Mouse (Mus musculus) gastrocnemius, postnatal 4 days (tissue): Measurements from ENCODE around the gene Slc52a3. TPM values are rescaled to one million over a fixed set of nuclear protein-coding genes. Genes with fewer than 3 reads are reported as not detected.

Source experiments
- DNase-seq, 2 experiments: peaks; one replicate each; pipeline ENCODE4 v3.0.0; 2021 to 2022; ENCODE audit warnings: low spot score in 2 of 2, mixed read lengths in 2 of 2
- total RNA-seq, 2 experiments: library from RNA; stranded (reverse); gene quantifications; 2 replicates each; pipeline ENCODE4 v1.2.3; 2021

Gene Slc52a3
- total RNA-seq, 2 experiments from 2014 or later = 1.3 to 1.6 TPM

DNA sequence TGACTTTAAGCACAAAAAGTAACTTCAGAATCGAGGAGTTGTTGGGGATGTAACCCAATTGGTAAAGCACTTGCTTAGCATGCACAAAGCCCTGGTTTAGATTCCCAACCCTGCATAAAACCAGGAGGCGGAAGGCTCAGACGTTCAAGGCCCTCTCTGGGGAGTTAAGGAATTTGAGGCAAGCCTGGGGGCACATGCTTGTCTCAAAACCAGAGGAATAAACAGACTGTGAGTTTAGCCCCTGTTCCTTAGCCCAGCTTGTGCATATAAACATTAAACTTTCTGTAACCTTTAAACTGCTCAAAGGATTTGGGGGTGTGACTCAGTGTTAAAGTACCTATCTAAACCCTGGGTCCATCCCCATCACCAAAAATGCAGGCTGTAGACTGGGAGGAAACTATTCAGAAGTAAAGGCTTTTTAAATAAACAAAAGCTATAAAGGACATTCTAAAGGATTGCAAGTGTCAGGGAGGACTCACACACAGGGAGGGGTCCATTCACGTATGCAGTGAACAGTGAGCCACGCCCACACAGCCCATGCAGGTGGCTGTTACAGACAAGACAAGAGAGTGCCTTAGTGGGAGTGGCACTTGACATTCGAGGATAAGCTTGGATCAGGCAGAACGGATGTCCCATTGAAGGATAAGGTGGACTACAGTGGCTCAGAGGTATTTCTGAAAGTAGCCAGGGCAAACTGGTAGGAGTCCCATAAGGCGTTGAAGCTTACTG is 1.6 kb downstream of the Slc52a3 start:
- DNase-seq = no peak

DNA sequence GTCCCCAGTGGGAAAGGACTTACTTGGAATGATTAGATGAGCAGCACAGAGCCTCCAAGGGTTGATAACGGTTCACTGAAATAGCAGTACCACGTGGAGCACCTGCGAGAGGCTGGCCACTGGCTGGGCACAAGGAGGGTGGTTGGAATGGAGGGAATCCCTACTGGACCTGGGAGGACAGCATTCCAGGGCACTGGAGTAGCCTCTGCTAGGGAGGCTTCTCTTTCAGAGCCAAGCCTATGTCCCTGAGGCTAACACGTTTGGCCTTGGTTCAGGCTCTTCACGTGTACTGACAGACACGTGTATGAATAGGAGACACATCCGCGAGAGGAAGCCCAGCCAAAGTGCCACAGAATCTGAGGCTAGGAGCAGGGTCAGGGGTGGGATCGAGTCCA is 2.2 kb downstream of the Slc52a3 start:
- DNase-seq = no peak

DNA sequence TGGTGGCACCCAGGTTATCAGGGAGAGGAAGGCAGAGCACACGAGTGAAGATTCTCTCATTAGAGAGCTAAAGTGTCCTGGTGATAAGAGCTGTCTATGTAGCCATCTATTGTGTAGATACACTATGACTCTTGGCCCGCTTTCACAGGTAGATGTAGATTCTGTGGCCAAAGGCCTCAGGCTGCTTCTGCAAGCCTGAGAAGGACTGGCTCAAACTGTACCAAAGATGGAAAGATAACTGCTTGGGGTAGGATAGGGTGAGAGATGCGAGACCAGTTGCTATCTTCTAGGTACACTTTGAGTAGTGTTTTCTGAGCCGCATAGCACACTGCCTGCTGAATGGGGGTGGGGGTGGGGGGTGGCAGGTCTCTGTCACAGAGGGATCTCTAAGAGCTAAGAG is 2.6 kb downstream of the Slc52a3 start:
- DNase-seq = no peak

DNA sequence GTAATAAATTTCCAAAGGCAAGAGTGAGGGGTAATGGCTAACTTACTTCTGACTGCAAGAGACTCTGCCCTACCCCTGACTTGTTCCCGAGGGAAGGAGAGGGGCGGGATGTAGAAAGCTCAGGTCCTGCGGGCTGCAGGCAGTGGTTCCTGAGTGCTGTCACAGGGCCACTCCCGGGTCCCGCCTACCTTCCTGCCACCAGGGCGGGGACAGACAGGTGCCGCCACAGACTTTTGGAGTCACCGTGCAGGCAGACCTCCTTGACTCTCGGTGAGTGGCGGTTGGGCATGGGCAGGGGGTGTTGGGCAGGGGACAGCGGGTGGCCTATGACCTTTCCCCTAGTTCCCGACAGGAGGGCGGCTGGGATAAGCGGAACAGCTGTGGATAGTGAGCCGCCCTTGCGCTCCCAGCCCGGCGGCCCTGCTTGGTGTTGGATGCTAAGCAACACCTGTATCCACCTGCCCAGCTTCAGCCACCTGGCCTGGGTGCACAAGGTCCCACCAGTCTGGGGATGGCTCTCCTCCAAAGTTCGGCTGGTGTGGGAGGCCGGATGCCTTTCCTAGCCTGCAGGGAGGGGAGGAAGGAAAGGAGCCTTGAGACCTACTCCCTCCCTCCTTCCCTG is 3.5 kb downstream of the Slc52a3 start:
- no peak for DNase-seq

DNA sequence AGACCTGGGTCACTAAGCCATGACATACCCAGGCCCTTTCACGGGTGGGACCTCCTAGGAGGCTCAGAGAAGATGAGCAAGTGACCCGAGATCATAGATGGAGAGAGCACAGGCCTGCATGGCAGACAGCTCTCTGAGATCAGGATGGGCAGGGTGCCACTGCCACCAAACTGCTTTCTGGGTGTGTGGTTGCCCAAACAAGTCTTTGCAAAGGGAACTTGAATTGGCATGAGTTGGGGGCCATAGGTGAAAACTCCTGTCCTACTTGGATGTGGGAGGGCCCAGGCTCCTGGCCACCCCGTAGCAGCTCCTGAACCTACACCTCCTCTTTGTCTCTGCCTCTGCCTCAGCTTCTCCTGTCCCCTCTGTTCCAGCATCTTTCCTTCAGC is 4.0 kb downstream of the Slc52a3 start:
- no peak for DNase-seq

DNA sequence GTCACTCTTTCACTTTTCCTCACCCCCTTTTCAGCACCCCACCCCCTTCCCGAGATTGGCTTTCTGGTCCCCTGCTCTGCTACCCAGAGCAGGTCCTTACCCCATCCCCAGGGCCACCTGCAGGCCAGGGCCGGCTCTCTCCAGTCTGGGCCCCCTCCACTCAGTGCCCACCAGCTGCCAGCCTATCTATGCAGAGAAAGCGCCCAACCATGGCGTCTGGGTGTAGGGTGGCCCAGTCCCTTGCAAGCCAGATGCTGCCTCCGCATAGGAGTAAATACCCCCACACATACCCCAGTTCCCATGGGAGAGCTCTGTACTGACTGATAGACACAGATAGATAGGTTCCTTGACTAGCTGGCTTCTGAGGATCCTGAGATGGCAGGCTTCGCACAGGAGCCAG is 4.4 kb downstream of the Slc52a3 start:
- DNase-seq = no peak

DNA sequence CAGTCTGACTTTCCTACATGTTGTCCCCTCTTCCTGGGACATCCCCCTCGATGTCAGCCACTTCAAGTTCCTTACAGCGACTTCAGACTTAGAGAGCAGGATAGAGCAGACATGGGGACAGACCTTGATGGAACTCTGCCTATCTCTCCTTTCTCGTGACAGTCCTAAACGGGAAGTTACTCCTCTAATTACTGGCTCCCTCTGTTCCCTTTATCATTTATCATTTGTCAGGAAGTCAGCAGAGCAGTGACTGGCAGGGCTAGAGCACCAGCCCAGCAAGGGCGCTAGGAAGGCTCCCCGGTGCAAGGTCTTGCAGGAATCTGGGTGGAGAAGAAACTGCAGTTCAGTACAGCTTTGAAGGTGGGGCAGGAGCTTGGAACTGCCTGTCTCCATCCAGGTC is 6.2 kb downstream of the Slc52a3 start:
- no peak for DNase-seq

DNA sequence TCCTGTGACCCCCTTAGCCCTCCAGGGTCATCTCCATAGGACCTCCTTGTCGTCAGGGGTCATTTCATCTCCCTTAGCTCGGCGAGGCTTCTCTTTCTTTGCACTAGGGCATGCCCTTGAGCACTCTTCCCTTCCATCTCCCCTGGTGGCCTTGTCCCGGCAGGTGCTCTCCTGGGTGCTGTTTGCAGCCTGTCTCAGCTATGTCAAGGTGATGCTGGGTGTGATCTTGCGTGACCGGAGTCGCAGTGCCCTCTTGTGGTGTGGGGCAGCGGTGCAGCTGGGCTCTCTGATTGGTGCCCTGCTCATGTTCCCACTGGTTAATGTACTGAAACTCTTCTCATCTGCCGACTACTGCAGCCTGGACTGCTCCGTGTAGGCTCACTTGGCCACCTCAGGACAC is 11.5 kb downstream of the Slc52a3 start:
- no peak for DNase-seq

DNA sequence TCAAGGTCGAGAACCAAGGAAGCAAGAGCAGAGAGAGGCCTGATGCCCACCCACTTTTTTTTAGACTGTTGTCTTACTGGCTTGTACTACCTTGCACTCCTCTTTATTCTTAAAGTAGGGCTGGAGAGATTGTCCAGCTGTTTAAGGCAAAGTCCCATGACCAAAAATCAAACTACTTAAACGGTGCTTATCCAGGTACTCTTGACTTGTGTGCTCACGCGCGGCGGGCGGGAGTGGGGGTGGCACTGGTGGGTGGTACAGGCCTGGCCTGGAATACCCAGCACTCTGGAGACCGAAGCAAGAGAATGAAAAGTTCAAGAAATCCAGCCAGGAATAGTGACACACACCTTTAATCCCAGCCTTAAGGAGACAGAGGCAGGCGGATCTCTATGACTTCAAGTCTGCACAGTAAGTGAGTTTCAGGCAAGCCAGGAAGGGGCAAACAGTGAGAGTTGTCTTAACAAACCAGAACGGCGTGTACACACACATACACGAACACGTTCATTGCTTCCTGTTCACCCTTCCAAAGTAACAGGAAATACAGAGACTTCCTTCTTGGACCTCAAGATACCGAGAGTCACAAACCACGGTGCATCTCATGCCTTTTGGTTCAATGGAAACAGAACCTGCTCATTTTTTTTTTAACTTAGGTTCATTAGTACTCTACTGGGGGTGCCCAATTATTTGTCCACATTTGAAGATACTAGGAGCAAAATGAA is 12.9 kb downstream of the Slc52a3 start:
- no peak for DNase-seq

DNA sequence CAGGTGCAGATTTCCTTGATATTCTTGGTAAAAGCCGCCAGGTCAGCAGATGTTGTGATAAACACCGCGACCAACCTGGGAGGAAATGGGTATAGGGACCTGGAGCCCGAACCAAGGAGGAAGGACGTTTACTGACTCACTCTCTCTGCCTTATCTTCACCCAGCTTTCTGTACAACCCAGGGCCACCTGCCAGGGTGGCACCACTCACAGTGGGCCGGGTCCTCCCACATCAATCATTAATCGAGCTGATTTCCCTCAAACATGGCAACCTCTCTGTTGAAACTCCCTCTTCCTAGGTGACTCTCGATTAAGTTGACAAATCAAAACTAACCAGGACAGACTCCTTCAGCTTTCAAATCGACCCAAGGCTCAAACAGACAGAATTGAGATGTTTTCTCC is 13.9 kb downstream of the Slc52a3 start:
- no peak for DNase-seq

DNA sequence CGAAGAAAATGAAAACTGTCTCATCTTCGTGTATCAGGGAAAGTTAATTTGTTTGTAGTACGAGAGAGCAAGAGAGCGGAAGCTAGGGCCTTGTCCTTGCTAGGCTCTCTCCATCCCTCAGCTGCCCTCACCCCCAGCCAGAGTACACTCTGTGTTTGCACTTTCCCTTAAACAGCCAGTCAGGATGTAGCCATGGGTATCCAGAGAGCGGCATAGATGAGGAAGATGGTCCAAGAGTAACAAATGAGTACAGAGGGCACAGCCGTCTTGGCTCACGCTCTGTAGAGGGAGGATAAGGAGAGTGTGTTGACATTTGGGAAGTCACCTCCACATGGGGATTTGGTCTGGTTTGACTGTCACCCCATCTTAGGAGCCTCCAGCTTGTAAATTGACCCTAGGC is 14.3 kb downstream of the Slc52a3 start:
- DNase-seq = no peak

DNA sequence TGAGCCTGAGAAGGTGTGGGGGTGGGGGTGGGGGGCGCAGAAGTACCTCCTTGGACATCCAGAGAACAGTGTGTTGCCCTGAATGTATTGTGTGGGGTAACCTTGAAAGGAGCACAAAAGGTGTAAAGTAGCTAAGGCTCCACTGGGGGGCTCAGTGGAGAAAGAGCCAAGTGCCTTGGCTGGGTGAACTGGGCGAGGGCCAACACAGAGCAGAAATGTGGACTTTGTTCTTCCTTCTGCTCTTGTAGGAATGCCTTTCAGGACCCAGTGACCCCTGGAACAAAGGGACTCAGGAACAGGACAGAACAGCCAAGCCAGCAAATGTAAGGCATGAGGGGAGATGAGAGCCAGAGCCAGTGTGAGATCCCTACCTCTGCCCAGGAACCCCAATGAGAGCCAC is 15.4 kb downstream of the Slc52a3 start:
- DNase-seq = no peak

DNA sequence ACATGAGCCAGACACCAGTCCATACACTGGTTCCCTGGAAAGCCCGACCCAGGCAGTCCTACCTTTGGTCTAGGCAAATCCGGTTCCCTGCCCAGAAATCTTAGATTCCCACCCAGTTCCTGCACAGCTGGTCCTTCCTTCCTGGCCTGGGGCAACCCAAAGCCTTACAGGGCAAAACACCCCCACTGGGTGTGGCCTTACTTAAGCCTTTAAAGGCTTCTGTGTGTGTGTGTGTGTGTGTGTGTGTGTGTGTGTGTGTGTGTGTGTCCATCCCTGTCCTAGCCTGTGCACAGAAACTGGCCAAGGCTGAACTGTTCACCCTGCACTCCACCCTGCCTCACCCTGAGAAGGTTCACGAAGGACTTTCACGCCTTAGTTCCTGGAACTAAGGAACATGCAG is 15.9 kb downstream of the Slc52a3 start:
- no peak for DNase-seq

DNA sequence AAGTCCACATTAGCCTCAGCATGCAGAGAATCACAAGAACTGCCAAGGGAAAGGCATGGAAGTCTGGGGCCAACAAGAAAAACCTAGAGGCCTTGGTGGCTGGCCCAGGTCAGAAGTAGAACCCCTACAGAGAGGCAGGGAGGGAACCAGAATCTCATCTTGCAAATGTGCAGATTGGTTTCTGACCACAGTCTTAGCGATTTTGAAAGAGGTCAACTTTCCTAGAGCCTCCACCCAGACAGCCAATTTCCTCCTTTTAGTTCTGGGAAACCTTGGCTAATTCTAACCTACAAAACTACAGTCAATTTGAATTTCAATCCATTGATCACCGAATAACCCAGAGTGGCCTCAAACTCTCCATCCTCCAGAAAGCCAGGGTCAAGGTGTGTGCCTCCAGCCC is 16.4 kb downstream of the Slc52a3 start:
- no peak for DNase-seq

DNA sequence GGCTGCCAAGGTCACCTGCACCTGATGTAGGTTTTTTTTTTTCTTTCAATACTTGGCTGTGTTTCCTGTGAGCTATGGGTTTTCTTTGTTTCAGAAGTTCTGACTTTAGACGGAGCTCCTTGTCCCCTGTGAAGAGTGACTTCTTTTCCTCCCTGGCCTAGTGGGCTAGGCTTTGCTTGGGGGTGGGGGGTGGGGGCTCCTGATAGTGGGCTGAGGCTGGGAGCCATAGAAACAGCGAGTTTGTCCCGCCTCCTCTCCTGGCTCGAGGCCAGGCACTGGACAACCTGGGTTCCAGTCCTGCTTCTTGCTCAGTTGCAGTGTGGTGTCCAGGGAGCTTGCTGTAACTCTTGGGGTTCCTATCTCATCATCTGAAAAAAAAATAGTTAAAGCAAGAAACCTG is 19.7 kb downstream of the Slc52a3 start:
- DNase-seq = no peak

DNA sequence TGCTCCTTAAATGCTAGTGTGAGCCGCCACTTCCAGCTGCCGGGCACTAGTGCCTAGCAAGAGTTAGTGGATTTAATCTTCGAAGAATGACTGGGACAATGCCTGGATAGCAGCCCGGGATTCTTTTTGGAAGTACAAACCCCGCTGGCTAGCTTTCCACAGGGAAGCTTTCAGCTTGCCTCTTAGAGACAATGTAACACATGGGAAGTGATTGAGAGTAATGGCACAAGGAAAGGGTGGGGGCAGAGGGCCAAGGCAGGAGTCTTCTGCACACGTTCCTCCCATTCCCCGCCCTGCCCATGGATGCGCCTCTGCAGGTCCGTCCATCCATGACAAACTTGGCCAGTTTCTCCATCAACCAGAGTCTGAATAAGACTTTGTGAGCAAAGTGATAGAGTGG is 20.4 kb downstream of the Slc52a3 start:
- no peak for DNase-seq

DNA sequence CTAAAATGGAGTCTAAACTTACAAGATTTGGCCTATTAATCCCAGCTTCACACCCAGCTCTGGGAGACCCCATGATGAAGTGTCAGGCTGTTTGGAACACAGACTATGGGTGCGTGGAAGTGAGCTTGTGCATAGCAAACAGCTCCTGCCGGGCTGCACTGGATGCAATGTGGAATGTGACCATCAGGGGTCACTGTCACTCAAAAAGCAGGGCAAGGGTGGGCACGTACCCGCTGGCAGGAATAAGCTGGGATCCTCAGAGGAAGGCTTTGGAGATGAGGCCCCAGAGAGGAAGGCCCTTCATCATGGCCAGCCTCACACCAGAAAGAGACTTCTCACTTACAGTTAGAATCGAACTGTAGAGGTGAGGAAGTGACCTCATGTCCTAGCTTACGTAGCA is 23.9 kb downstream of the Slc52a3 start:
- DNase-seq = no peak

DNA sequence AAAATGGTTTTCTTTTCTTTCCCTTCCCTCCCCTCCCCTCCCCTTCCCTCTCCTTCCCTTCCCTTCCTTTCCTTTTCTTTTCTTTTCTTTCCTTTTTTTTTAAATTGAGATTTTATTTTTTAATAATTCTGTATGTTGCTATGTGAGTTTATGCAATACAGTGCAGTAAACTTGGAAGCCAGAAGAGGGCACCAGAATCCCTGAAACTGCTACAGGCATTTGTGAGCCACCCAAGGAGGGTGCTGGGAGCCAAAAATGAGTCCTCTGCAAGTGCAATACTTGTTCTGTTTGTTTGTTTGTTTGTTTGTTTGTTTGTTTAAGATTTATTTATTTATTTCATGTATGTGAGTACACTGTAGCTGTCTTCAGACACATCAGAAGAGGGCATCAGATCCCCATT is 25.7 kb downstream of the Slc52a3 start:
- no peak for DNase-seq

DNA sequence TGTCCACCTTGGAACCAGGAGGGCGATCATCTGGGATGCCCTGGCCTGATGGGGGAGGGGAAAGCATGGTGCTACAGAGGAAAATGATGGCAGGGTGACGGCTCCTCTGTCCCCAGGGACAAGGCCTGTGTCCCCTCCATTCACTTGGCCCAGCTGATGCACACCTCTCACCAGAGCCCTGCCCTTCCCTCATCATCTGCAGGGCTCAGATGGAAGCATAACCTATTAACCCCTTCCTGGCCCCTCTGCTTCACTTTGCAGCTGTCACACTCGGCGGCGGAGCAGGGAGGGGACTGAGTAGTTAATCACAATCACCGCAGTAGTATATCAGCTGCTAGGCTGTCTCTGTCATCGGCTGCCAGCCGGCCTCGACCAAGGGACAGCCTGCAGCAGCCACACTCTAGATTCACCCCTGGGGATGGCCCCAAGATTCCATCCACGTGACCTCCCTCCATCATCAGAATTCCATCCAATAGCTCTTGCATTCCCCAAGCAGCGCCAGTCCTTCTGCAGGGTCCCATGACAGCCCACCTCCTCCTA is 28.6 kb downstream of the Slc52a3 start:
- DNase-seq = no peak

DNA sequence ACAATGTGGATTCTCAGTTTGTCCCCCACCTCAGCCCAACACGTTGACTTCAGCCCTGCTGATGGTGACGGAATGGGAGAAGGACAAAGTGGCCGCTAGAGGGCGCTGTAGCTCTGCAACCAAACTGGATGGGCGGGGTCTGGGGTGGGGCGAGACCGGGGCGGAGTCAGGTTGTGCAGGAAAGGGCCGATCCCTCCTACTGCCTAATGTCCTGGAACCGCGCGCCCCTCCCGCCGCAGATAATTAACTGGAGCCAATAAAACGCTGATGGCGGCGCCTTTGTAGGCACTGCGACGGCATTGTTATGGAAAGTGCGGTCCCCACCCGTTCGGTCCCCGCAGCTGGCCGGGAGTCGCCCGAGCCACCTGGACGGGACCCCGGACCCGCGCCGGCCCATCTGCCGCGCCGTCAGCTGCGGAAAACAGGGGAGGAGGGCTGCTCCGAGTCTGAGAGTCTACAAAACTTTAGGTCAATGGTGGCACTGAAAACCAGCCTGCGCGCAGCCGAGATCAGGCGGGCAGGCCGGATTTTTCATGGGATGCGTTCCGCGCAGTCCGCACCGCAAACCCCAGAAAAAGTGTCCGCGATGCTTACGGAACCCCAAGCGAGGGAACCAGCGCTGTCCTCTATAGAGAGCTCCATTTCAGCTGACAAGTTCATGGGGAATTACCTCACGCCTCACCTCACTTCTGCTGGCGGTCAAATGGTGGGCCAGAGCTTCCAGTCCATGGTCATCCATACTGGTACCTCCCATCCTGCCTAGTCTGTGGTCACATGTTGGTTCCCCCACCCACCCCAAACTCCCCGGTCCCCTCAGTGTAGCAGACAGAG is 33.2 kb downstream of the Slc52a3 start:
- DNase-seq = peak; percentile 80 to 89

DNA sequence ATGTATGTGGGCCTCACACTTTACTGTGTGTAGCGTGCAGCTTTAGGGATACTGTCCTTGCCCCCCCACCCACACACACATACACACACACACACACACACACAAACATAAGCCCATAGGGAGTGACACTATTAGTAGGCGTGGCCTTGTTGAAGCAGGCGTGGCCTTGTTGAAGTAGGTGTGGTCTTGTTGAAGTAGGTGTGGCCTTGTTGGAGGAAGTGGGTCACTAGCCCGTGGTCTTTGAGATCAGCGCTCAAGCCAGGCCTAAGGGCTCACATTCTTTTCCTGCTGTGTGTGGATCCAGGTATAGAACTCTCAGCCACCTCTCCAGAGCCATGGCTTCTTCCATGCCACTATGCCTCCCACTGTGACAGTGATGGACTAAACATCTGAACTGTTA is 34.7 kb downstream of the Slc52a3 start:
- no peak for DNase-seq
